Mouse (Mus musculus) kidney, embryonic 16.5 days (tissue): ENCODE measurements around the gene 1700003F12Rik. TPM values are rescaled to one million over a fixed set of nuclear protein-coding genes. Genes with fewer than 3 reads are reported as not detected.

ENCODE experiments used
- ATAC-seq: fragments of 200-750 bp; cut with Nextera tagmentation; 2 replicates; pipeline ENCODE4 v1.8.0; 2017; ENCODE audit warnings: moderate TSS enrichment; ENCODE audit not compliant: low FRiP score, low TSS enrichment
- H3K27ac ChIP-seq: fragments of 300-500 bp; sonication (generic); 2 replicates; pipeline ENCODE4 v1.5.1; 2014; ENCODE audit warnings: low read length
- H3K27me3 ChIP-seq: fragments of 300-500 bp; sonication (generic); 2 replicates; pipeline ENCODE4 v1.6.1; 2014; ENCODE audit warnings: low read length, control low read depth, mixed read lengths; ENCODE audit not compliant: insufficient read depth
- H3K36me3 ChIP-seq: fragments of 300-500 bp; sonication (generic); 2 replicates; pipeline ENCODE4 v1.6.1; 2014; ENCODE audit warnings: low read length, control low read depth, mixed read lengths; ENCODE audit not compliant: insufficient read depth
- H3K4me1 ChIP-seq: fragments of 300-500 bp; sonication (generic); 2 replicates; pipeline ENCODE4 v1.6.1; 2014; ENCODE audit warnings: low read length, control low read depth, mixed read lengths; ENCODE audit not compliant: insufficient read depth
- H3K4me2 ChIP-seq: fragments of 300-500 bp; sonication (generic); replicated peaks from 2 replicates; pipeline ENCODE4 v1.6.1; 2014; ENCODE audit warnings: low read depth, low read length
- H3K4me3 ChIP-seq: fragments of 300-500 bp; sonication (generic); 2 replicates; pipeline ENCODE4 v1.5.1; 2014; ENCODE audit warnings: mild to moderate bottlenecking, low read length
- H3K9ac ChIP-seq: fragments of 300-500 bp; sonication (generic); replicated peaks from 2 replicates; pipeline ENCODE4 v1.6.1; 2014; ENCODE audit warnings: low read length
- H3K9me3 ChIP-seq: fragments of 300-500 bp; sonication (generic); 2 replicates; pipeline ENCODE4 v1.6.1; 2016; ENCODE audit warnings: low read length, control low read depth
- WGBS: fragments of 180-500 bp; shearing (Covaris S2); extraction: QIAGEN DNeasy Blood & Tissue Kit; methylation state at CpG from one replicate; pipeline ENCODE4 v1.1.7; 2014; 5-methylcytosine and 5-hydroxymethylcytosine counted together
- polyA plus RNA-seq: library from polyadenylated mRNA; unstranded; fragments of >200 nt; fragmentation: Nextera tagmentation; extraction: Ambion mirVana; gene quantifications from 2 replicates; pipeline ENCODE4 v1.2.1, GENCODE M21; 2015

Gene 1700003F12Rik
- polyA plus RNA-seq, 1 experiment from 2014 or later = 0.64 TPM

DNA sequence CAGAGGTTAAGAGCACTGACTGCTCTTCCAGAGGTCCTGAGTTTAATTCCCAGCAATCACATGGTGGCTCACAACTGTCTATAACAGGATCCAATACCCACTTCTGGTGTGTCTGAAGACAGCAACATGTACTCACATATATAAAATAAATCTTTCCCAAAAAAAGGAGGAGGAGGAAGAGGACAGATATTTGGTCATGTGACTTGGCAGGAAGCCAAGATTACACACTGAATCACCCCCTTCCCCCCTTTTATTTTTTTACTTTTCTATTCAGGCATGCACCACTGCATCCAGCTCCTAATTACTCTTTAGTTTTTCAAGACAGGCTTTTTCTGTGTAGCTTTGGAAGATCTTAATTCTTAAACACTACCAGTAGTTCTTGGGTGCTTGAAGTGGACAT, 25.4 kb upstream of the 1700003F12Rik start:
- ATAC-seq = no peak
- Histone ChIP-seq H3K27me3 (no peaks in the 10 kb centered on the region), H3K9me3 (no peaks in the 10 kb centered on the region), H3K27ac (no peak overlapping the region), H3K4me1 (no peaks in the 10 kb centered on the region), H3K4me3 (no peak overlapping the region), H3K9ac (no peak overlapping the region), H3K36me3 (peaks cover 52% of the 10 kb centered on the region), H3K4me2 (no peak overlapping the region)

DNA sequence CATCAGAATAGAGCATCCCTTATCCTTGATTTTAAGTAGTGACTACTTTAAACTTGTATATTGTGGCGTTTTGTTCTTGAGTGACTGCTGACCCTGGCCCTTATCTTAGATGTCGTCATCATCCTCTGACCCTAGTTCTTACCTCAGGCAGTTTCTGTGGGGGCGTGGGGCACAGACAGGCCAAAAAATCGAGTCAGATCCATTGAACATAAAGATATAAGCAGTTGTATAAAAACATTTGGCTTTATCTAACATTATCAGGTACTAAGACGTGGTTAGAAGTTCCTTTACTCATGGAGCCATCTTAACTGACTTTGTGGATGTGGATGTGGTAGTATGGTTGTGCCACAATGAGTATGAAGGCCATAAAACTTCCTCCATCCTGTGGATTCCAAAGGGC, 24.6 kb upstream of the 1700003F12Rik start:
- no peak overlapping the region for H3K27ac ChIP-seq

GRCm38 (mm10) chr2:154525285-154525684, 21.6 kb upstream of the 1700003F12Rik start:
- no peaks in the 10 kb centered on the region for H3K9me3 ChIP-seq
- ATAC-seq = no peak
- H3K27ac ChIP-seq = no peak overlapping the region
- H3K4me2 ChIP-seq = no peak overlapping the region
- peaks cover 49% of the 10 kb centered on the region for H3K36me3 ChIP-seq
- H3K9ac ChIP-seq = no peak overlapping the region
- H3K4me3 ChIP-seq = no peak overlapping the region
- 95% methylated on average over 2 of the region's 2 CpGs for WGBS
- no peaks in the 10 kb centered on the region for H3K27me3 ChIP-seq
- H3K4me1 ChIP-seq = no peaks in the 10 kb centered on the region

More for the DNA sequence above, 24.6 kb upstream of the 1700003F12Rik start:
- Histone ChIP-seq H3K9me3 (no peaks in the 10 kb centered on the region), H3K4me3 (no peak overlapping the region), H3K4me2 (no peak overlapping the region), H3K27me3 (no peaks in the 10 kb centered on the region), H3K9ac (no peak overlapping the region), H3K4me1 (no peaks in the 10 kb centered on the region), H3K36me3 (peaks cover 48% of the 10 kb centered on the region)
- 93% methylated on average over 5 of the region's 5 CpGs for WGBS
- no peak for ATAC-seq

- Histone ChIP-seq H3K27me3 (no peaks in the 10 kb centered on the region), H3K4me3 (no peak overlapping the region), H3K4me1 (no peaks in the 10 kb centered on the region), H3K9me3 (no peaks in the 10 kb centered on the region), H3K9ac (no peak overlapping the region), H3K4me2 (no peak overlapping the region), H3K36me3 (peaks cover 58% of the 10 kb centered on the region), H3K27ac (no peak overlapping the region)
- no peak for ATAC-seq
- 89% methylated on average over 3 of the region's 3 CpGs for WGBS
Observed at GRCm38 (mm10) chr2:154526531-154526930, 20.4 kb upstream of the 1700003F12Rik start.

GRCm38 (mm10) chr2:154532888-154533287, 14.0 kb upstream of the 1700003F12Rik start:
- Histone ChIP-seq H3K4me2 (no peak overlapping the region), H3K36me3 (peaks cover 56% of the 10 kb centered on the region), H3K27ac (no peak overlapping the region), H3K9ac (no peak overlapping the region), H3K27me3 (no peaks in the 10 kb centered on the region), H3K4me1 (no peaks in the 10 kb centered on the region), H3K9me3 (no peaks in the 10 kb centered on the region), H3K4me3 (no peak overlapping the region)
- no peak for ATAC-seq
- WGBS = 71% methylated on average over 3 of the region's 3 CpGs

DNA sequence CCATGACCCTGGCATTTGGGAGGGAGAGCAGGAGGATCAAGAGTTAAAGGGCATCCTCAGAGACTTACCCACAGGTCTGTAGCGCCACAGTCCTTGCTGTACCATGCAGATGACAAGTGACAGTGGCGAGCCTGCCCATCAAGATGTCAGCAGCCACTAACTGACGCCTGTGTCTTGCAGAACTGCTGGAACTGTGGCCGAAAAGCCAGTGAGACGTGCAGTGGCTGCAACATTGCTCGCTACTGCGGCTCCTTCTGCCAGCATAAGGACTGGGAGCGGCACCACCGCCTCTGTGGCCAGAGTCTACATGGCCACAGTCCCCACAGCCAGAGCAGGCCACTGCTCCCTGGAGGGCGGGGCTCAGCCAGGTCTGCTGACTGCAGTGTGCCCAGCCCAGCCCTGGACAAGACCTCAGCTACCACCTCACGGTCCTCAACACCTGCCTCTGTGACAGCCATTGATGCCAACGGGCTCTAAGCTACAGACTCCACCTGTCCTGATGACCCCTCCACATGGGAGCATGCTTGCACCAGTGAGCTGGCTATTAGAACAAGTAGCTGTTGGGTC, 12.1 kb upstream of the 1700003F12Rik start:
- H3K27me3 ChIP-seq = no peaks in the 10 kb centered on the region
- H3K4me2 ChIP-seq = no peak overlapping the region
- ATAC-seq = no peak
- no peaks in the 10 kb centered on the region for H3K4me1 ChIP-seq
- H3K27ac ChIP-seq = no peak overlapping the region
- no peak overlapping the region for H3K9ac ChIP-seq
- H3K9me3 ChIP-seq = no peaks in the 10 kb centered on the region
- no peak overlapping the region for H3K4me3 ChIP-seq
- 91% methylated on average over 12 of the region's 12 CpGs for WGBS
- peaks cover 51% of the 10 kb centered on the region for H3K36me3 ChIP-seq

DNA sequence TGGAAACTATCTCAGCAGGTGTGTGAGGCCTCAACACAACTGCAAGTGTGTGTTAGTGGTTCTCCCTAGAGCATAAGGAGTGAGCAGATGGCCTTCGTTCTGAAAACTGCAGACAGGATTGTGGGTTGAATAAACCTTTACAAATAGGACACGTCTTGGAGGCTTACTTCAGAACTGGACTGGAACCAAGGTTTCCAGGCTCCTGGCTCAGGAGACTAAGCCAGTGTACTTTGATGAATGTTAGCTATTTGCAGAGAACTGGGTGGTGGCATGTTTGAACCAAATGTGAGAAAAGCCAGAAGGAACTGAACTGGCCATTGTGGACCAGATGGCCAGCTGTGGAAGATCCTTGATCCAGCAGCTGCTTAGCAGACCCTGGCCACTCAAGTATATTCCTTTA, 8.6 kb upstream of the 1700003F12Rik start:
- Histone ChIP-seq H3K27ac (no peak overlapping the region), H3K4me1 (no peaks in the 10 kb centered on the region), H3K27me3 (no peaks in the 10 kb centered on the region), H3K4me3 (no peak overlapping the region), H3K9ac (0 out of 2 replicates have a peak overlapping the region, but pooled peaks have one; percentile 23), H3K4me2 (no peak overlapping the region), H3K9me3 (no peaks in the 10 kb centered on the region; the same call in 1 of the 2 replicates), H3K36me3 (peaks cover 32% of the 10 kb centered on the region)
- ATAC-seq = no peak
- 69% methylated on average over 2 of the region's 2 CpGs for WGBS

- Histone ChIP-seq H3K4me3 (no peak overlapping the region), H3K4me2 (no peak overlapping the region), H3K27me3 (no peaks in the 10 kb centered on the region), H3K9ac (no peak overlapping the region), H3K36me3 (peaks cover 30% of the 10 kb centered on the region), H3K9me3 (no peaks in the 10 kb centered on the region; the same call in 1 of the 2 replicates), H3K4me1 (no peaks in the 10 kb centered on the region), H3K27ac (no peak overlapping the region)
- WGBS = 63% methylated on average over 3 of the region's 3 CpGs
- no peak for ATAC-seq
Observed at GRCm38 (mm10) chr2:154538710-154539109, 8.2 kb upstream of the 1700003F12Rik start.

DNA sequence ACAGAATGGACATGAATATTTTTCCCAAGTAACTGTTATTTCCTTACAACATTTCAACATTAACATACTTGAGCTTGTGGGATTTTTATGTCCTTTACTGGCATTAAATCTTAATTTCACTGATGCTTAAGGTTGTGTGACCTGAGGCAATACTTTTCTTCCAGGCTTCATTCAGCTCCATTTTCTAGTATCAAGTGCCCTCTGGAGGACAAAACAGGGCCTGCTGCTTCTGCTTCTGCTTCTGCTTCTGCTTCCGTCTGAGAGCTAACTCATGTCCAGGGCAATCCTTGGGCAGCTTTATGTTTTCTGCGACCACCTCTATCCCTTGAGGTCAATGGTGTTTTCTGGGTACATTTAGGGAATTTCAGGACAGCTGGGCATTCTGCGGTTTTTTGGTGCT, 7.2 kb upstream of the 1700003F12Rik start:
- H3K27ac ChIP-seq = no peak overlapping the region
- H3K27me3 ChIP-seq = no peaks in the 10 kb centered on the region
- H3K4me3 ChIP-seq = no peak overlapping the region
- peaks cover 27% of the 10 kb centered on the region for H3K36me3 ChIP-seq
- H3K9ac ChIP-seq = no peak overlapping the region
- WGBS = 78% methylated on average over 3 of the region's 3 CpGs
- no peak for ATAC-seq
- no peak overlapping the region for H3K4me2 ChIP-seq
- H3K9me3 ChIP-seq = no peaks in the 10 kb centered on the region; the same call in 1 of the 2 replicates
- no peaks in the 10 kb centered on the region for H3K4me1 ChIP-seq

DNA sequence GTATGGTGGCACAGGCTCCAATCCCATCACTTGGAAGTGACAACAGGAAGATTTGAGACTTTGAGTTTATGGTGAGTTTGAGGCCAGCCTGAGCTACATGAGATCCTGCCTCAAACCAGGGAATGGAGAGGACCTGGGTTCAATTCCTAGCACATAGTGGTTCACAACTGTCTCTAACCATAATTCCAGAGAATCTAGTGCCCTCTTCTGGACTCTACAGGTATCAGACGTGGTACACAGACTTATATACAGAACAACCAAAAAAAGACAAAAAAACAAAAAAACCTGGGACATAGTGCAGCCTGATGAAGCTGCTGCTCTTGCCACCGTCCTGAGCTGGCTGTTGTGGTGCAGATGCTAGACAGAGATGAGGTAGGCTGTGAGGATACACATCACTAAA, 5.3 kb upstream of the 1700003F12Rik start:
- WGBS = 89% methylated on average over 2 of the region's 2 CpGs
- Histone ChIP-seq H3K4me3 (no peak overlapping the region), H3K27ac (no peak overlapping the region), H3K4me2 (no peak overlapping the region), H3K9me3 (no peaks in the 10 kb centered on the region; the same call in 1 of the 2 replicates), H3K9ac (no peak overlapping the region), H3K27me3 (no peaks in the 10 kb centered on the region), H3K4me1 (no peaks in the 10 kb centered on the region), H3K36me3 (peaks cover 15% of the 10 kb centered on the region)
- ATAC-seq = no peak
